Mouse (Mus musculus): Measurements from ENCODE around the gene Foxo6. TPM values are rescaled to one million over a fixed set of nuclear protein-coding genes. Genes with fewer than 3 reads are reported as not detected.

The Foxo6 gene
- polyA plus RNA-seq, 1 experiment from 2014 or later: 0.69 TPM

GRCm38 (mm10) chr4:120262206-120262605, 24.9 kb downstream of the Foxo6 start:
- 16% methylated on average over 10 of the region's 10 CpGs for WGBS
- Histone ChIP-seq H3K27me3 (ENCODE audit: control insufficient read depth, insufficient read depth, low read length) (peaks cover 21% of the 10 kb centered on the region), H3K9ac (replicated peaks; ENCODE audit: low read length) (no peak overlapping the region), H3K4me3 (ENCODE audit: low read depth, low read length) (no peak overlapping the region), H3K9me3 (replicated peaks; ENCODE audit: control insufficient read depth, low read length) (no peaks in the 10 kb centered on the region), H3K36me3 (replicated peaks; ENCODE audit: control insufficient read depth, insufficient read depth, low read depth, low read length) (no peaks in the 10 kb centered on the region), H3K27ac (replicated peaks; ENCODE audit: low read depth, low read length) (no peak overlapping the region), H3K4me2 (ENCODE audit: low read depth, low read length) (no peak overlapping the region), H3K4me1 (ENCODE audit: control insufficient read depth, insufficient read depth, low read length) (peaks cover 4% of the 10 kb centered on the region)
- no peak for DNase-seq (ENCODE audit: low spot score)
- no peak for ATAC-seq (replicated peaks; ENCODE audit: insufficient number of reproducible peaks, low FRiP score, low TSS enrichment, low read depth)

GRCm38 (mm10) chr4:120259356-120260181, 27.6 kb downstream of the Foxo6 start:
- no peak overlapping the region for H3K9ac ChIP-seq (replicated peaks; ENCODE audit: low read length)
- H3K4me2 ChIP-seq (ENCODE audit: low read depth, low read length): no peak overlapping the region
- H3K4me1 ChIP-seq (ENCODE audit: control insufficient read depth, insufficient read depth, low read length): peaks cover 4% of the 10 kb centered on the region
- H3K27ac ChIP-seq (replicated peaks; ENCODE audit: low read depth, low read length): no peak overlapping the region
- 33% methylated on average over 21 of the region's 21 CpGs for WGBS
- no peak for DNase-seq (ENCODE audit: low spot score)
- no peak overlapping the region for H3K4me3 ChIP-seq (ENCODE audit: low read depth, low read length)
- no peaks in the 10 kb centered on the region for H3K36me3 ChIP-seq (replicated peaks; ENCODE audit: control insufficient read depth, insufficient read depth, low read depth, low read length)
- H3K27me3 ChIP-seq (ENCODE audit: control insufficient read depth, insufficient read depth, low read length): no peaks in the 10 kb centered on the region; the same call in 1 of the 2 replicates
- no peaks in the 10 kb centered on the region for H3K9me3 ChIP-seq (replicated peaks; ENCODE audit: control insufficient read depth, low read length)
- no peak for ATAC-seq (replicated peaks; ENCODE audit: insufficient number of reproducible peaks, low FRiP score, low TSS enrichment, low read depth)

- DNase-seq (ENCODE audit: low spot score) (peak; percentile 55), ATAC-seq (replicated peaks; ENCODE audit: insufficient number of reproducible peaks, low FRiP score, low TSS enrichment, low read depth) (peak; percentile 14; the same call in 1 of the 2 replicates)
- Histone ChIP-seq H3K27me3 (ENCODE audit: control insufficient read depth, insufficient read depth, low read length) (no peaks in the 10 kb centered on the region), H3K9ac (replicated peaks; ENCODE audit: low read length) (peak overlapping the region; percentile 3; the same call in 1 of the 2 replicates), H3K4me3 (ENCODE audit: low read depth, low read length) (no peak overlapping the region), H3K9me3 (replicated peaks; ENCODE audit: control insufficient read depth, low read length) (no peaks in the 10 kb centered on the region), H3K36me3 (replicated peaks; ENCODE audit: control insufficient read depth, insufficient read depth, low read depth, low read length) (no peaks in the 10 kb centered on the region), H3K4me2 (ENCODE audit: low read depth, low read length) (no peak overlapping the region), H3K4me1 (ENCODE audit: control insufficient read depth, insufficient read depth, low read length) (peaks cover 14% of the 10 kb centered on the region), H3K27ac (replicated peaks; ENCODE audit: low read depth, low read length) (no peak overlapping the region)
- 3% methylated on average over 8 of the region's 8 CpGs for WGBS
Observed at GRCm38 (mm10) chr4:120248800-120249261, 38.3 kb downstream of the Foxo6 start.

GRCm38 (mm10) chr4:120247412-120247811, 39.7 kb downstream of the Foxo6 start:
- no peak overlapping the region for H3K27ac ChIP-seq (replicated peaks; ENCODE audit: low read depth, low read length)
- 60% methylated on average over 5 of the region's 5 CpGs for WGBS
- H3K9ac ChIP-seq (replicated peaks; ENCODE audit: low read length): no peak overlapping the region
- no peaks in the 10 kb centered on the region for H3K9me3 ChIP-seq (replicated peaks; ENCODE audit: control insufficient read depth, low read length)
- H3K4me1 ChIP-seq (ENCODE audit: control insufficient read depth, insufficient read depth, low read length): peaks cover 12% of the 10 kb centered on the region
- H3K36me3 ChIP-seq (replicated peaks; ENCODE audit: control insufficient read depth, insufficient read depth, low read depth, low read length): no peaks in the 10 kb centered on the region
- no peak overlapping the region for H3K4me2 ChIP-seq (ENCODE audit: low read depth, low read length)
- H3K27me3 ChIP-seq (ENCODE audit: control insufficient read depth, insufficient read depth, low read length): no peaks in the 10 kb centered on the region
- ATAC-seq (replicated peaks; ENCODE audit: insufficient number of reproducible peaks, low FRiP score, low TSS enrichment, low read depth): no peak
- H3K4me3 ChIP-seq (ENCODE audit: low read depth, low read length): no peak overlapping the region
- no peak for DNase-seq (ENCODE audit: low spot score)

- H3K4me2 ChIP-seq (ENCODE audit: low read depth, low read length): no peak overlapping the region
- H3K27me3 ChIP-seq (ENCODE audit: control insufficient read depth, insufficient read depth, low read length): no peaks in the 10 kb centered on the region
Observed at GRCm38 (mm10) chr4:120246086-120246485, 41.1 kb downstream of the Foxo6 start.

GRCm38 (mm10) chr4:120242783-120243262, 44.3 kb downstream of the Foxo6 start:
- H3K9me3 ChIP-seq (replicated peaks; ENCODE audit: control insufficient read depth, low read length): no peaks in the 10 kb centered on the region
- H3K4me2 ChIP-seq (ENCODE audit: low read depth, low read length): peak overlapping the region; percentile 19; the same call in 1 of the 2 replicates
- no peak overlapping the region for H3K4me3 ChIP-seq (ENCODE audit: low read depth, low read length)
- peak; percentile 35 for ATAC-seq (replicated peaks; ENCODE audit: insufficient number of reproducible peaks, low FRiP score, low TSS enrichment, low read depth)
- WGBS: 3% methylated on average over 10 of the region's 10 CpGs
- no peaks in the 10 kb centered on the region for H3K36me3 ChIP-seq (replicated peaks; ENCODE audit: control insufficient read depth, insufficient read depth, low read depth, low read length)
- no peak overlapping the region for H3K27ac ChIP-seq (replicated peaks; ENCODE audit: low read depth, low read length)
- H3K27me3 ChIP-seq (ENCODE audit: control insufficient read depth, insufficient read depth, low read length): no peaks in the 10 kb centered on the region
- peak; percentile 45 for DNase-seq (ENCODE audit: low spot score)
- H3K4me1 ChIP-seq (ENCODE audit: control insufficient read depth, insufficient read depth, low read length): peaks cover 5% of the 10 kb centered on the region; the same call in 1 of the 2 replicates
- no peak overlapping the region for H3K9ac ChIP-seq (replicated peaks; ENCODE audit: low read length)

More at GRCm38 (mm10) chr4:120246086-120246485, 41.1 kb downstream of the Foxo6 start:
- ATAC-seq (replicated peaks; ENCODE audit: insufficient number of reproducible peaks, low FRiP score, low TSS enrichment, low read depth) (no peak), DNase-seq (ENCODE audit: low spot score) (no peak)
- Histone ChIP-seq H3K4me1 (ENCODE audit: control insufficient read depth, insufficient read depth, low read length) (peaks cover 12% of the 10 kb centered on the region), H3K9me3 (replicated peaks; ENCODE audit: control insufficient read depth, low read length) (no peaks in the 10 kb centered on the region), H3K4me3 (ENCODE audit: low read depth, low read length) (no peak overlapping the region), H3K36me3 (replicated peaks; ENCODE audit: control insufficient read depth, insufficient read depth, low read depth, low read length) (no peaks in the 10 kb centered on the region), H3K27ac (replicated peaks; ENCODE audit: low read depth, low read length) (no peak overlapping the region), H3K9ac (replicated peaks; ENCODE audit: low read length) (no peak overlapping the region)
- 90% methylated on average over 6 of the region's 6 CpGs for WGBS

GRCm38 (mm10) chr4:120241106-120241505, 46.0 kb downstream of the Foxo6 start:
- DNase-seq (ENCODE audit: low spot score) (no peak), ATAC-seq (replicated peaks; ENCODE audit: insufficient number of reproducible peaks, low FRiP score, low TSS enrichment, low read depth) (no peak)
- no peak overlapping the region for H3K27ac ChIP-seq (replicated peaks; ENCODE audit: low read depth, low read length)
- no peaks in the 10 kb centered on the region for H3K9me3 ChIP-seq (replicated peaks; ENCODE audit: control insufficient read depth, low read length)
- H3K4me3 ChIP-seq (ENCODE audit: low read depth, low read length): no peak overlapping the region
- H3K36me3 ChIP-seq (replicated peaks; ENCODE audit: control insufficient read depth, insufficient read depth, low read depth, low read length): no peaks in the 10 kb centered on the region
- H3K9ac ChIP-seq (replicated peaks; ENCODE audit: low read length): no peak overlapping the region
- H3K4me2 ChIP-seq (ENCODE audit: low read depth, low read length): no peak overlapping the region
- H3K27me3 ChIP-seq (ENCODE audit: control insufficient read depth, insufficient read depth, low read length): no peaks in the 10 kb centered on the region
- 66% methylated on average over 3 of the region's 3 CpGs for WGBS
- H3K4me1 ChIP-seq (ENCODE audit: control insufficient read depth, insufficient read depth, low read length): peaks cover 5% of the 10 kb centered on the region; the same call in 1 of the 2 replicates

- Histone ChIP-seq H3K27ac (replicated peaks; ENCODE audit: low read depth, low read length) (no peak overlapping the region), H3K4me3 (ENCODE audit: low read depth, low read length) (no peak overlapping the region), H3K9me3 (replicated peaks; ENCODE audit: control insufficient read depth, low read length) (no peaks in the 10 kb centered on the region), H3K36me3 (replicated peaks; ENCODE audit: control insufficient read depth, insufficient read depth, low read depth, low read length) (no peaks in the 10 kb centered on the region), H3K9ac (replicated peaks; ENCODE audit: low read length) (no peak overlapping the region), H3K4me1 (ENCODE audit: control insufficient read depth, insufficient read depth, low read length) (peaks cover 5% of the 10 kb centered on the region; the same call in 1 of the 2 replicates), H3K4me2 (ENCODE audit: low read depth, low read length) (no peak overlapping the region), H3K27me3 (ENCODE audit: control insufficient read depth, insufficient read depth, low read length) (no peaks in the 10 kb centered on the region)
- WGBS: 77% methylated on average over 3 of the region's 3 CpGs
- no peak for DNase-seq (ENCODE audit: low spot score)
- no peak for ATAC-seq (replicated peaks; ENCODE audit: insufficient number of reproducible peaks, low FRiP score, low TSS enrichment, low read depth)
Observed at GRCm38 (mm10) chr4:120239419-120239818, 47.7 kb downstream of the Foxo6 start.

Measured in embryonic facial prominence, embryonic 11.5 days (tissue).